Mouse (Mus musculus) adrenal gland (tissue): ENCODE measurements around the gene Zbtb38.
"Not testable (repeated sequence)": the region's sequence is repeated elsewhere in the genome, so short reads cannot be mapped to it uniquely, and the experiment has no call there.

Experiments
- intact Hi-C: fragments of 180-260 bp; cut with DNase I; formaldehyde crosslinking; loops from one replicate; pipeline ENCODE4 v1.15.1; 2025

Zbtb38 gene

DNA sequence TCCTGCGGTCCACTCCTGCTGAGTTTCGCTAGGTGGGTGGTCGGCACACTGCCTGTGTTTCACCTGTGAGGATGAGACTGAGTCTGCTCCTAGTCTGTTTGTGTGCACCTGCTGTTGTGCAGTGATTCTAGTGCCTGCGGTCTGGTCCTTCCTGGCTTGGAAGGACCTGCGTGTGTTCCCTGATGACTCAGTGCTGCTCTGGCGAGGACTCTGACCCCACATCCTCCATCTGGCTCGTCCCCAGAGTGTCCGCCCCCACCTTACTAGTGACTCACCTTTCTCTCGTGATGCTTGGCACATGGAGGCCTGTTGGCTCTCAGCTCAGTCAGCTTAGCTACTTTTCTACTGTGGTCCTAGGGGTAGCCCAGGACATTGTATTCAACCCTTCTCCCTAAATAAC is 102.7 kb downstream of the Zbtb38 start:
- intact Hi-C loops = loop anchor here (5.0 kb wide), 1 partner anchor 78 kb away; no protein-coding TSS in a partner anchor

DNA sequence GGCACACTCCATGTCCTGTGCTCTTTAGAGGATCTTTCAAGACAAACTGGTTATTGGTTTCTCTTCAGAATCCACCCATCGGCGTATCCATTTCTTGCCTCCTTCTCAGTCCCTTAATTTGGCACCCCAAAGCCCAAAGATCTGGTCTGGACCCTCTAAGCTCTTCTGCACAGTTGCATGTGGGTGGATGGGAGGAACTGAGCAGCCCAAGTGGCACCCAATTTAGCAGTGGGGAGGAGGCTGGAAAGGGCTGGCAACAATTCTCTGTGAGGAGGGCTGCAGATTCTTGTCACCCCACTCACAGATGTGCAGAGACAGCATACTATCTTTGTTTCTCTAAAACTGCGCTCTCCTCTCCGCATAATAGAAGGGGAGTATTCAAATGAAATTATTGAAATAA is 103.3 kb downstream of the Zbtb38 start:
- intact Hi-C loops = no loop called here

DNA sequence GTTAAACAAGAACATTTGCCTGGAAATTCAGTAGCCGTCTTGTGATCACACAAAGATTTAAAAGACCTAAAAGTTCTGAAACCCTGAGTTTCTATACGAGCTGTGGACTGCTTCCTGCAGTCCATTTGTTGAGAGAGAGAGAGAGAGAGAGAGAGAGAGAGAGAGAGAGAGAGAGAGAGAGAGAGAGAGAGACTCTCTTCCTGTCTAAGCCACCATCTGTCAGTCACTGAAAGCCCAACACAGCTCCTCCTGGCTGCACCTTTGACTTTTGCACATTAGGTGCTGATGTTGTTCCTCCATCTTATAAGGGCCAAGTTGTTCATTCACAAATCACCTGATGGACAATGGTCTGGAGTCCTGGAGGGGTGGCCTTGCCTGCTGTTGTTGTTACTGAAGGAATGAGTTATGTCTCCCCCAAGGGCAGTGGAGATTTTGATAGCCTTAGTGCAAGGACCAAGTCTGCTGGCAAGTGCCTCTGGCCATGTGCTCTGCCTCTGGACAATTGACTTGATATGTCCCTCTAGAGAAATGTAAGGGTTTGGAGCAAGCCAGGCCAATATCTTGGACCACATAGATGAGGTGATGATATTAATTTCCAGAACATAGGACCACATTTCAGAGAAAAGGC is 105.8 kb downstream of the Zbtb38 start:
- intact Hi-C loops = no loop called here

DNA sequence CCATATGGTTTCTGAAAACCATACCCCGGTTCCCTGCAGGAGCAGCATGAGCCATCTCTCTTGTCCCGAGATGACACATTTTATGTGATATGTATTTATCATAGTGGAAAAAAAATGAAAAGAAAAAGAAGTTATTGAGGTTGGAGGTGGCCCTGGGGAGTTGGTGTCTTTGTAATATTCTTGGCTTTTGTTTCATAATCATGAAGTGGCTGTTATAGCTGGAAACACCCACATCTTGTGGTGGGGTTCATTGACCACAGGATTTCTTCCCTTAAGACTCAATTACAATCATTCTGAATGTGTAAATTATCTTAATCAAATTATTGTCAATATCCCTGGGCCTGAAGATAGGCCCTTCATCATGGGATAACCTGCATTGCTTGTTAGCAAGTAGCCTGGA is 107.8 kb downstream of the Zbtb38 start:
- intact Hi-C loops = no loop called here

DNA sequence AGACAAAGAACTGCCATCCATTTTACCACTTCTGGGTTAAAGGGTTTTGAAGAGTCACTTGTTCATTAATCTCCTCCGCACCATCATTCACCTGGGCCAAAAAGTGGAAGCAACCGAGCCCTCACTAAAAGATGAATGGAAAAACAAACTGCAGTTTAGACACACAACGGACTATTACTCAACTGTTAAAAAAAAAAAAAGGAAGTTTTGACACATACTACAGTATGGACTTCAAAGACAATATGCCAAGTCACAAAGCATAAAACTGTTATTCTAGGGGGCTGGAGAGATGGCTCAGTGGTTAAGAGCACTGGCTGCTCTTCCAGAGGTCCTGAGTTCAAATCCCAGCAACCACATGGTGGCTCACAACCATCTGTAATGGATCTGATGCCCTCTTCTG is 108.6 kb downstream of the Zbtb38 start:
- intact Hi-C loops = not testable (repeated sequence)

DNA sequence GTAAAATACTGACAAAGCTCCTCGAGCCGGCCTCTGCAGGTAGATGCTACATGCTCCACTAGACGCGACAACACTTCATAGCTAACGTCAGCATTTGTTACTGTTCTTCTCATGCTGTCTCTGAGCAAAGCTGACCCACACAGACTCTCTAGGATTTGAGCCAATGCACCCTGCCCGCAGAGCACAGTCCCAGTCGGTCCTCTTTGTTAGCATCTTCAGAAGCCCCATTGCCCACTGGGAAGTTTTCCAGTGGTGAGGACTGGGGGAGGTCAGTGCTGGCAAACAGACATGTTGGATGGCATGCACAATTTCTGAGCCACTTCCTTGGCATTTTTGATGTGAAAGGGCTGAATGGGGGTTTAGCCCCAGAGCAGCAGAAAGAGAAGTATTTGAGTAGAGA is 113.2 kb downstream of the Zbtb38 start:
- intact Hi-C loops = no loop called here

DNA sequence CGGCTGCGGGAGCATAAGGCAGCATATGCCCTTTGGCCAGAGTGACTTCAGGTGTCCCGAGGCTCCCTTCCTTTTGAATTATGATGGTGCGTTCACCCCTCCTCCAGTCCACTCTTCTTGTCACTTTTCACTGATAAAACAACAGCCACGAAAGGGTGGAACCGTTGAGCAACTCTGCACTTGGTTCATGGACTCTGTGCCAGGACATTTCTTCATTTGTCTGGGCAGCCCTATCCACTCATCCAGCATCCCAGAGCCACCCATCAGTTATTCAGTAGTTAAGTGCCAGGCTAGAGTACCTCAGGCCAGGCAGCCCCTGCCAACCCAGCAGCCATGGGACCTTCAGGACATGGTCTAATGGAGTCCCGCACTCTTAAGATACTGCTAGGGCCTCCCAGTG is 114.1 kb downstream of the Zbtb38 start:
- intact Hi-C loops = no loop called here

DNA sequence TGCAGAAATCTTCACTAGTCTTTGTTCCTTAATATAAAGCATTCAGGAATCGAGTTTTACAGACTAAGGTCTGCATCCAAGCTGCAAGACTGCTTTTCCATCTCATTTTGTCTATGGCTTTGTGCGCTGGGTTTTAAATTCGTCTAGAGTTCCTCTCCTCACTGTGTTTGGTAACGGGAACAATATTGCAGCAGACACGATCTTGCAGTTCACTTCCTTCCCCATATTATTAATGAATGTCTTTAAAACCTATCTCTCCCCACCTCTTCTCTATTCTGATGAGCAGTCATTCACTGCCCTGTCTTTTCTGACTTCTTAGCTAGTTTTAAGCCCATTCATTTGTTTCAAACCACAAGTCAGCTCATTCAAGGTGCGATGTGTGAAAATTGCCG is 115.5 kb downstream of the Zbtb38 start:
- intact Hi-C loops = no loop called here

DNA sequence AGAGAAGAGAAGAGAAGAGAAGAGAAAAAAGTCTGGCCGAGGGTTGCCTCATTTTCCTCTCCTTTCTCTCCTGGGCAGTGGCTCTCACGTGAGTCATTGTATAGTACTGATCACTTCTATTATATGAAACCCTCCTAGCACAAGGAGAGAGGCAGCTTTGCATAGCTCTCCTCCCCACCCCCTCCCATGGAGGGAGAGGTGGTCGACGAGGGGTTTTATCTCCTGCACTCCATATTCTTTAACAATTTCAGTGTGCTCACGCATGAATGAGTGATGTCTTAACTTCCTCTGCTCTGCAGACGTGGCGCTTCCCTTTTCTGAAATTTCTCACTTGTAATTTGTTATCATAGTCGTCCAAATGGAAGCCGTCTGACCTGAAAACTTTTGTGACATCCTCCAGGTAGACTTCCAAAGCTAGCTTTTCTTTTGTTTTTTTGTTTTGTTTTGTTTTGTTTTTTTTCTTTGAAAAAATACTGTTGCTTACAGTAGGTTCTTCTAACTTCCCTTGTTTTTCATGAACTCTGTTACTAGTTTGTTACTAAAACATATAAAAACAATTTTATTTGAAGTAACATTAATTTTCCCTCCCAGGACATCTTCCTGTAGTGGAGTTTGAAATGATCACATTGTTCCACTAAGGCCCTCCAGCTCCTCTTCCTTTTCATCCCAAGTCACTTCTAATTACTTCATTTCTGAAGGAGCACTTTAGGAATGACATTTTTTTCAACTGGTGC is 116.0 kb downstream of the Zbtb38 start:
- intact Hi-C loops = no loop called here

DNA sequence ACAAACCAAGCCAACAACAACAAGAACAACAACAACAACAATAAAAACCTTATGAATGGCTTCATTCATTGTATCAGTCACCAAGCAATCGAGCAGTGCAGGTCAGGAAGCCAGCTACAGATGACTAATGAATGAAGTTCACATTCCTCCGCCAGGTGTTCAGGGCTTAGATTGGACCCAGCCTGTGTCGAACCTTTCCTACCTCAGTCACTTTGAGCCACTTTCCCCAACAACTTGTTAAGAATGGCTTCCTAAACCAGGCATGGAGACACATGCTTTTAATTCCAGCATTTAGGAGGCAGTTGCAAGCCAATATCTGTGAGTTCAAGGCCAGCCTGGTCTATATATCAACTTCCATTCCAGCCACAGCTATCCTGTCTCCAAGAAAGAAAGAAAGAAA is 116.7 kb downstream of the Zbtb38 start:
- intact Hi-C loops = no loop called here

DNA sequence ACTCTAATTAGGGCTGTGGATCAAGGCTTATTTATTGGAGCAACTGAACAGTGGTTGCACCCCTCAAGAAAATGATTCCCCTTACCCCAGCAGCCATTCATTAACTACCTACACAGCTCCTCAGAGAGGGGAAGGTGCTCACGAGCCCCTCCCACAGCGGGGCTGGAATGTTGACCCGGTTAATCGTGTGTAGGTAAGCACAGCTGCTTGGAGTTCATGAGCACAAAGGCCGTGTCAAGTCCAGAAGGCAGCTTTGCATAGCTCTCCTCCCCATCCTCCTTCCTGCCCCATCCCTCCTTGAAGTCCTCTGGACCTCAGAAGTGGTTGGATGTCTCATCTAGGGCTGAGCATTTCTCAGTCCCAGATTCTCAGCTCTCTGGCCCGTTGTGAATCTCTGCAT is 117.5 kb downstream of the Zbtb38 start:
- intact Hi-C loops = no loop called here

DNA sequence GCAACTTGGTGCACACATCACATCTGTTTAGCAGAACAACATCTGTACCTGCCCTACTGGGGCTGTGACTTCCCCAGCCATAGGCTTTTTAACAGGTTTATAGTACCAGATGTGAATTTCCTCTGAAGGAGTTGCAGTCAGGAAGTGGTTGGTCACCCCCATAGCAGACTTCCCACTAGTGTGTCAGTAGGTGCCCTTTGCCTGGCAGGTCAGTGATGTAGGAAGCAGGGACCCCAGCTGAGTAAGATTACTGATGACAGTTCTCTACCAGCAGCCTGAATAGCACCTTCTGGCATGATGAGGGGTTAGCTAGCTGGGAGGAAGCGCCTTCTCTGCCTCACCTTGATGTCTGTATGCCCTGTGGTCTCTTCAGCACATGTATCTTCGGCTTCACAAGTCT is 118.9 kb downstream of the Zbtb38 start:
- intact Hi-C loops = no loop called here
